Mouse (Mus musculus): Measurements from ENCODE around the gene Vmn1r16. TPM values are rescaled to one million over a fixed set of nuclear protein-coding genes. Genes with fewer than 3 reads are reported as not detected.

Gene Vmn1r16
- not detected for polyA plus RNA-seq (2017; shearing (Covaris generic))

GRCm38 (mm10) chr6:57329394-57329793, at the start of gene Vmn1r16:
Vmn1r16 (minus strand) TSS chr6:57329494.

GRCm38 (mm10) chr6:57363627-57364026, 34.3 kb upstream of the Vmn1r16 start, which contains the start of gene Vmn1r17:
Vmn1r17 (minus strand) TSS chr6:57363727.

Other genes starting within 250 kb of the Vmn1r16 start
- gene Vmn1r10, start 220.0 kb downstream of the Vmn1r16 start, polyA plus RNA-seq (2017; shearing (Covaris generic)) = not detected
- not detected for gene Vmn1r11, start 196.0 kb downstream of the Vmn1r16 start, polyA plus RNA-seq (2017; shearing (Covaris generic))
- 0.04 TPM for gene Vmn1r12, start 172.6 kb downstream of the Vmn1r16 start, polyA plus RNA-seq (2017; shearing (Covaris generic))
- gene Vmn1r13, start 126.2 kb downstream of the Vmn1r16 start, polyA plus RNA-seq (2017; shearing (Covaris generic)) = 0.38 TPM
- 0.06 TPM for gene Vmn1r14, start 97.8 kb downstream of the Vmn1r16 start, polyA plus RNA-seq (2017; shearing (Covaris generic))
- not detected for gene Vmn1r15, start 71.5 kb downstream of the Vmn1r16 start, polyA plus RNA-seq (2017; shearing (Covaris generic))
- not detected for gene Vmn1r17, start 34.2 kb upstream of the Vmn1r16 start, polyA plus RNA-seq (2017; shearing (Covaris generic))
- gene Vmn1r18, start 66.3 kb upstream of the Vmn1r16 start, polyA plus RNA-seq (2017; shearing (Covaris generic)) = not detected
- not detected for gene Vmn1r19, start 74.3 kb upstream of the Vmn1r16 start, polyA plus RNA-seq (2017; shearing (Covaris generic))
- gene Vmn1r20, start 99.4 kb upstream of the Vmn1r16 start, polyA plus RNA-seq (2017; shearing (Covaris generic)) = not detected
- 13.2 TPM for gene Ppm1k, start 206.0 kb upstream of the Vmn1r16 start, polyA plus RNA-seq (2017; shearing (Covaris generic))

All from CD4-positive, CD25-positive, alpha-beta regulatory T cell (primary cell).